Mouse (Mus musculus) olfactory bulb, adult 2 months (tissue): ENCODE data around the gene Pole. TPM values are rescaled to one million over a fixed set of nuclear protein-coding genes. Genes with fewer than 3 reads are reported as not detected.
A peak's percentile ranks its signal among the peaks of the same experiment; 100 is the strongest.

Source experiments
- H3K27ac ChIP-seq: fragments of 200-500 bp; 2 replicates; pipeline ENCODE4 v1.5.1; 2012; ENCODE audit warnings: low read depth, low read length; ENCODE audit not compliant: insufficient read depth
- H3K4me1 ChIP-seq: fragments of 200-500 bp; 2 replicates; pipeline ENCODE4 v1.6.1; 2012; ENCODE audit warnings: low read length; ENCODE audit not compliant: control insufficient read depth, insufficient read depth
- H3K4me3 ChIP-seq: fragments of 200-500 bp; 2 replicates; pipeline ENCODE4 v1.5.1; 2012; ENCODE audit warnings: mild to moderate bottlenecking, low read depth, low read length, moderate library complexity; ENCODE audit not compliant: insufficient read depth
- CTCF ChIP-seq: fragments of 200-500 bp; IDR thresholded peaks from 2 replicates; pipeline ENCODE4 v1.5.1; 2012; ENCODE audit warnings: low read depth, mild to moderate bottlenecking, low read length, moderate library complexity; ENCODE audit not compliant: insufficient read depth
- POLR2A ChIP-seq: fragments of 200-500 bp; IDR thresholded peaks from 2 replicates; pipeline ENCODE4 v1.6.1; 2012; ENCODE audit warnings: mild to moderate bottlenecking, low read depth, low read length, moderate library complexity; ENCODE audit not compliant: insufficient read depth
- WGBS: fragments of 180-500 bp; shearing (Covaris S2); methylation state at CpG from one replicate; pipeline ENCODE4 v1.1.7; 2018; 5-methylcytosine and 5-hydroxymethylcytosine counted together
- polyA plus RNA-seq: library from polyadenylated mRNA; stranded (reverse); fragments of >200 nt; gene quantifications from 2 replicates; pipeline ENCODE4 v1.2.4, GENCODE M21; 2012; ENCODE audit warnings: low replicate concordance; ENCODE audit not compliant: missing spikeins, insufficient read depth, insufficient read length

Gene Pole
- polyA plus RNA-seq, 1 experiment = not detected

GRCm38 (mm10) chr5:110313127-110313526, 27.0 kb downstream of the Pole start:
- no peak for TF ChIP-seq POLR2A
- TF ChIP-seq CTCF = no peak
- H3K27ac ChIP-seq = no peak overlapping the region
- 85% methylated on average over 3 of the region's 3 CpGs for WGBS
- no peak overlapping the region for H3K4me3 ChIP-seq
- H3K4me1 ChIP-seq = no peaks in the 10 kb centered on the region

DNA sequence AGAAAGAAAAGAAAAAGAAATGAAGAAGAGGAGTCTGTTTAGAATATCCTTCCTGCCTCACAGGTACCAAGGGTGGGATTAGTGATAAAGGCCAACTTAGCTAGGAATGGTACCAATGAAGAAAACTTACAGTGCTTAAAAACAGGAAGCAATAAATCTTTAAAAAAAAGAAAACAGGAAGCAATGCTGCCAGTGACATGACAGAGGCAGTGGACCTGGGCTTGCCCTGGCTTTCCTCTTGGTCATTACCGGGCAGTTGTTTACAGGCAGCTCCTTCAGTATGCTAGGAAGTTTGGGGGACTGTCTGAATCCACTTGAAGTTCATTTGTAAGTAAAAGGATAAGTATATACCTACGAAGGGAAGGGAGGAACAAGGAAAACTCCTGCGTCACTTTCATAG, 44.4 kb downstream of the Pole start:
- TF ChIP-seq POLR2A (no peak), CTCF (no peak)
- H3K4me1 ChIP-seq = no peaks in the 10 kb centered on the region
- no peak overlapping the region for H3K27ac ChIP-seq
- no peak overlapping the region for H3K4me3 ChIP-seq
- 91% methylated on average over 3 of the region's 3 CpGs for WGBS

- H3K4me3 ChIP-seq = no peak overlapping the region
- 82% methylated on average over 2 of the region's 2 CpGs for WGBS
- no peak overlapping the region for H3K27ac ChIP-seq
- H3K4me1 ChIP-seq = peaks cover 10% of the 10 kb centered on the region
- TF ChIP-seq CTCF = no peak
- no peak for TF ChIP-seq POLR2A
Observed at GRCm38 (mm10) chr5:110338792-110339191, 52.7 kb downstream of the Pole start.

DNA sequence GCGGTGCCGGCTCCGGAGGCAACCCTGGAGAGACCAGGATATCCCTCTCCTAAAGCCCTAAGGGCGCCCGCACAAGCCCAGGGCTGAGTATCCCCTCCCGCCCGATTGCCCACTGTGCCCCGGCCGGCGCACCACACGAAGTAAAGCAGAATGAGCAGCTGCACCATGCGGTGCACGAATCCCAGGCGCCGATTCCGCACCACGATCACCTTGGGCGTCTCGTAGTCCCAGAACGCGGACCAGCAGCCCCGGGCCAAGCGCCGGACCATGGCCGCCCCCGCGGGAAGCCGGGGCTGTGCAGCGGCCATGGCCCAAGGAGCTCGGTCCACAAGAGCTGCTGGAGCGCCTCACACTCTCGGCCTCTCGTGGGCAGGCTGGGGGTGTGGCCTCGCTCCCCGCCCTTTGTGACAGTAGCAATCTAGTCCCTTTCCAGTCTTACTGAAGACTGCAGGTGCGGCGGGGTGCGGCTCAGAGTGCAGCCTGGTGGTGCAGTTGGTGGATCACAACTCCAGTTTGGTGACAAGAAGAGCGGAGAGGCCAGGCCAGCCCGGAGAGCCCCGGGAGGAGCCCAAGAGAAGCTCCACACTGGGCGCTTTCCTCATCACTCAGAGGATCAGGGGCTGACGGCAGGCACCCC, 56.7 kb downstream of the Pole start, which contains the start of gene P2rx2:
TSS of gene P2rx2 (minus strand) at position 565 of the 637 bp plus-strand sequence.
- 2% methylated on average over 43 of the region's 43 CpGs for WGBS
- Histone ChIP-seq H3K4me3 (peak within 1 kb of the TSS; percentile 48), H3K27ac (no peak within 1 kb of the TSS), H3K4me1 (peaks cover 10% of the 10 kb centered on the region)
- TF ChIP-seq CTCF = no peak
- TF ChIP-seq POLR2A = no peak

- 94% methylated on average over 4 of the region's 4 CpGs for WGBS
- H3K4me1 ChIP-seq = peaks cover 10% of the 10 kb centered on the region
- TF ChIP-seq CTCF (no peak), POLR2A (no peak)
Observed at GRCm38 (mm10) chr5:110344524-110344923, 58.4 kb downstream of the Pole start, which contains the start of gene Lrcol1. Lrcol1 (plus strand) TSS chr5:110344730.

DNA sequence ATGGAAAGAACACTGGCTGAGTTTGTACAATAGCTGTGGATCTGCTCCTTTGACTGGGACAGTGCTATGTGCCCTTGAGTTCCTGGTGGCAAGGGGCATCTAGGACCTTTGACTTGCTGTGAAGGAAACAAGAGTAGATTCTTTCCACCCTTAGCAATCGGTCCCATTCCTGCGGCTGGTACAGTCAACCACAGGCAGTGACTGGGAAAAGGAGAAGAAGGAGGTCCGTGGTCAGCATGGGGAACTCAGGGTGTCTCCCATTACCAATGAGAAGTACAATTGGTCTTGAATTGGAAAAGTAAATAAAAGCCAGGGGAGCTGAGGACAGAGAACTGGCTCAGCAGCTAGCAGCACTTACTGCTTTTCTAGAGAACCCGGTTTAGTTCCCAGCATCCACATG, 59.4 kb downstream of the Pole start:
- TF ChIP-seq CTCF = no peak
- no peak for TF ChIP-seq POLR2A
- Histone ChIP-seq H3K4me1 (peaks cover 10% of the 10 kb centered on the region), H3K27ac (no peak overlapping the region), H3K4me3 (no peak overlapping the region)
- 95% methylated on average over 4 of the region's 4 CpGs for WGBS

More at GRCm38 (mm10) chr5:110344524-110344923, 58.4 kb downstream of the Pole start, which contains the start of gene Lrcol1:
- H3K27ac ChIP-seq = no peak within 1 kb of the TSS
- H3K4me3 ChIP-seq = no peak within 1 kb of the TSS

DNA sequence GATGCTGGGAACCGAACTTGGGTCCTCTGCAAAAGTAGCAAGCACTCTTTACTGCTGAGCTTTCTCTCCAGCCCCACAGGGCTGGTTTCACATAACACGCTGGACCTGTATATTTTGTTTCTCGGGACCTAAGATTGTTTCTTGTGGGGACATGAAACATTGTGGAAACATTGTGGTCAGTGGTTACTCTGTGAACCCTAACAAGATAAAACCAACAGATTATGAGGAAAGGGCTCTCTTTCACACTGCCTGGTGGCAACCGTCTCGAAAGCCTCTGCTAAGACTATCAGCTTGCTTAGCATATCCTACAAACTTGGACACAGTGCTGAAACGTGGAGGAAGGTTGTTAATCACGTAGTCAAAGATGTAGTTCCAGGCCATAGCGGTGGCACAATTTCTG, 60.9 kb downstream of the Pole start:
- no peak overlapping the region for H3K4me3 ChIP-seq
- TF ChIP-seq CTCF (no peak), POLR2A (no peak)
- H3K27ac ChIP-seq = no peak overlapping the region
- 91% methylated on average over 8 of the region's 8 CpGs for WGBS
- H3K4me1 ChIP-seq = peaks cover 10% of the 10 kb centered on the region

- 14% methylated on average over 7 of the region's 7 CpGs for WGBS
- TF ChIP-seq CTCF = no peak
- no peak for TF ChIP-seq POLR2A
- no peak overlapping the region for H3K27ac ChIP-seq
Observed at GRCm38 (mm10) chr5:110354716-110355115, 68.6 kb downstream of the Pole start.

GRCm38 (mm10) chr5:110357531-110358179, 71.5 kb downstream of the Pole start:
- TF ChIP-seq CTCF (peak; percentile 47; the same call in 1 of the 2 replicates), POLR2A (no peak)
- Histone ChIP-seq H3K4me3 (no peak overlapping the region), H3K4me1 (0 out of 2 replicates have a peak, but pooled peaks cover 3% of the 10 kb centered on the region), H3K27ac (no peak overlapping the region)
- 27% methylated on average over 9 of the region's 9 CpGs for WGBS

More at GRCm38 (mm10) chr5:110354716-110355115, 68.6 kb downstream of the Pole start:
- Histone ChIP-seq H3K4me3 (no peak overlapping the region), H3K4me1 (0 out of 2 replicates have a peak, but pooled peaks cover 3% of the 10 kb centered on the region)
